Mouse (Mus musculus): ENCODE data around the gene Kctd20.

DNA sequence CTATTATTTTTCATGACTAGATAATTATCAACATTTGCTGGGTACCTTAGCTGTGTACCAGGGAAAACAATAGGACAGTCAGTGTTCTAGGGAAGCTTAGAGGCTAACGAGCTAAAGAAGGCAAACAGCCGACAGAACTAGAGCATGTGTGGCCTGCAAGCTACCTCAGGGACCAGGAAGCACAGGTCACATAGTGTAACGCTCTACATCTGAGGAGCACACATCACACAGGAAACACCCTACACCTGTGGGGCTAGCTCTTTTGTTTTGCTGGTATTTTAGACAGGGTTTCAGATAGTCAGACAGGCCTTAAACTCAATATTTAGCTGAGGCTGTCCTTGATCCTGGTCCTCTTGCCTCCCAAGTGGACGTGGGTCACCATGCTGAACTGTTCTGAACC is 42.9 kb downstream of the Kctd20 start:
- TF ChIP-seq CTCF (IDR thresholded peaks at IDR 0.05; ENCODE audit: control insufficient read depth, insufficient read depth, insufficient read length) (no peak), CEBPB (IDR thresholded peaks at IDR 0.05; ENCODE audit: low read depth) (no peak), MYOD1 (IDR thresholded peaks at IDR 0.05; ENCODE audit: control insufficient read depth, insufficient read length, low read depth) (no peak), MAX (IDR thresholded peaks at IDR 0.05) (no peak)

All from C2C12 (cell line).